Mouse (Mus musculus) neutrophil, adult 5-6 weeks (primary cell): ENCODE results near the gene Tcf7l1. TPM values are rescaled to one million over a fixed set of nuclear protein-coding genes. Genes with fewer than 3 reads are reported as not detected.
"Not testable (repeated sequence)": the region's sequence is repeated elsewhere in the genome, so short reads cannot be mapped to it uniquely, and the experiment has no call there.

Source experiments
- ATAC-seq: fragments of 151-379, 151-347 bp; 2 replicates; pipeline ENCODE4 v1.8.0; 2017; ENCODE audit warnings: mild to moderate bottlenecking, moderate TSS enrichment; ENCODE audit not compliant: insufficient number of reproducible peaks, poor library complexity, low FRiP score, severe bottlenecking; ENCODE audit errors: extremely low read depth
- total RNA-seq: library from RNA; stranded (forward); fragments of 200-1000 nt; gene quantifications from 2 replicates; pipeline ENCODE4 v1.2.3, GENCODE M21; 2017

Tcf7l1 gene
- total RNA-seq: 2.0 TPM in 1 of 2 replicates, not detected in the other

- ATAC-seq: peak; percentile 74
Observed at GRCm38 (mm10) chr6:72788892-72789699, at the start of gene Tcf7l1. Gene Tcf7l1 (minus strand): TSS chr6:72789254.

- ATAC-seq: no peak
Observed at GRCm38 (mm10) chr6:72837756-72838155, 48.7 kb upstream of the Tcf7l1 start.

- no peak for ATAC-seq
Observed at GRCm38 (mm10) chr6:72834518-72834917, 45.5 kb upstream of the Tcf7l1 start.

GRCm38 (mm10) chr6:72831858-72832257, 42.8 kb upstream of the Tcf7l1 start:
- ATAC-seq: no peak

GRCm38 (mm10) chr6:72831276-72831675, 42.2 kb upstream of the Tcf7l1 start:
- ATAC-seq: peak; percentile 51; the same call in 1 of the 2 replicates

GRCm38 (mm10) chr6:72828857-72829256, 39.8 kb upstream of the Tcf7l1 start:
- ATAC-seq: no peak

GRCm38 (mm10) chr6:72828037-72828436, 39.0 kb upstream of the Tcf7l1 start:
- not testable (repeated sequence) for ATAC-seq

GRCm38 (mm10) chr6:72825762-72826161, 36.7 kb upstream of the Tcf7l1 start:
- ATAC-seq: no peak

GRCm38 (mm10) chr6:72824971-72825737, 36.1 kb upstream of the Tcf7l1 start:
- no peak for ATAC-seq

- no peak for ATAC-seq
Observed at GRCm38 (mm10) chr6:72813456-72813855, 24.4 kb upstream of the Tcf7l1 start.

GRCm38 (mm10) chr6:72810248-72810647, 21.2 kb upstream of the Tcf7l1 start:
- no peak for ATAC-seq

- ATAC-seq: no peak
Observed at GRCm38 (mm10) chr6:72809522-72810149, 20.6 kb upstream of the Tcf7l1 start.

GRCm38 (mm10) chr6:72808342-72808741, 19.3 kb upstream of the Tcf7l1 start:
- no peak for ATAC-seq

GRCm38 (mm10) chr6:72803669-72804068, 14.6 kb upstream of the Tcf7l1 start:
- no peak for ATAC-seq

GRCm38 (mm10) chr6:72802119-72802518, 13.1 kb upstream of the Tcf7l1 start:
- ATAC-seq: no peak

- ATAC-seq: no peak
Observed at GRCm38 (mm10) chr6:72800641-72801040, 11.6 kb upstream of the Tcf7l1 start.

GRCm38 (mm10) chr6:72797763-72798162, 8.7 kb upstream of the Tcf7l1 start:
- no peak for ATAC-seq

GRCm38 (mm10) chr6:72795444-72795843, 6.4 kb upstream of the Tcf7l1 start:
- ATAC-seq: no peak

GRCm38 (mm10) chr6:72794870-72795269, 5.8 kb upstream of the Tcf7l1 start:
- no peak for ATAC-seq

- no peak for ATAC-seq
Observed at GRCm38 (mm10) chr6:72792641-72793040, 3.6 kb upstream of the Tcf7l1 start.
